Mouse (Mus musculus) CD4-positive, CD25-positive, alpha-beta regulatory T cell, adult 9 weeks (primary cell): ENCODE measurements around the gene Slc25a28. TPM values are rescaled to one million over a fixed set of nuclear protein-coding genes. Genes with fewer than 3 reads are reported as not detected.

Experiments
- polyA plus RNA-seq: library from polyadenylated mRNA; unstranded; fragments of 100-300 nt; shearing (Covaris generic); gene quantifications from one replicate; pipeline ENCODE4 v1.2.1, GENCODE M21; 2017

Gene Slc25a28
- polyA plus RNA-seq = 5.2 TPM

GRCm38 (mm10) chr19:43674730-43675524 is at the start of gene Slc25a28:
TSS of gene Slc25a28 (minus strand) at chr19:43674881.

GRCm38 (mm10) chr19:43689419-43690246 is 15.0 kb upstream of the Slc25a28 start, which contains the start of gene Entpd7:
TSS of gene Entpd7 (plus strand) at chr19:43689672.

Other genes with a start within 250 kb of the Slc25a28 start
- gene Cnnm1, start 234.4 kb downstream of the Slc25a28 start, polyA plus RNA-seq = not detected
- gene Got1, start 150.3 kb downstream of the Slc25a28 start, polyA plus RNA-seq = 44.9 TPM
- gene Nkx2-3, start 62.6 kb downstream of the Slc25a28 start, polyA plus RNA-seq = not detected
- gene Entpd7, start 14.8 kb upstream of the Slc25a28 start, polyA plus RNA-seq = 4.3 TPM
- 14.6 TPM for gene Cutc, start 78.1 kb upstream of the Slc25a28 start, polyA plus RNA-seq
- 40.5 TPM for gene Cox15, start 78.1 kb upstream of the Slc25a28 start, polyA plus RNA-seq
- gene Abcc2, start 107.3 kb upstream of the Slc25a28 start, polyA plus RNA-seq = not detected